Mouse (Mus musculus): Measurements from ENCODE around the gene Slc38a8.

DNA sequence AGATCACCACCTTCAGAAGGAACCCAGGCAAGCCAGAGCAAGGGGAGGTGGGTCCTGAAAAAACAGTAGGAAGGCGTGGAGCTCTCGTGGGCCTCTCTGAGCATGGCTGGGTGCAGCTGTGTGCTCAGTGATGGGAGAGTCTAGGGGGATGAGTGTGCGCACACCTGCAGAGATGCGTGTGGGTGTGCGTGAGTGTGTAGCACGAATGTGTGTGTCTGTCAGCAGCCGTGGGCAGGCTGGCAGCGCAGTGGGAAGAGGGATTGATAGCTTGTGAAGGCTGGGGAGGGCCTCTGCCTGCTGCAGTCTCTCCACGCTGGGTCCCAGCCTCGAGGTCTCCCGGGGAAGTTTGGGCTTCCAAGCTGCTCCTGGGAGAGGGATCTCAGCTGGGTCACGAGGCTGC is 51.9 kb downstream of the Slc38a8 start:
- TF ChIP-seq CTCF (IDR thresholded peaks at IDR 0.05; ENCODE audit: low read depth) (no peak), EP300 (optimal IDR thresholded peaks at IDR 0.05) (no peak)

All from stomach, postnatal 0 days (tissue).